Mouse (Mus musculus): ENCODE data around the gene Slc7a9.
A peak's percentile ranks its signal among the peaks of the same experiment; 100 is the strongest.

The Slc7a9 gene

DNA sequence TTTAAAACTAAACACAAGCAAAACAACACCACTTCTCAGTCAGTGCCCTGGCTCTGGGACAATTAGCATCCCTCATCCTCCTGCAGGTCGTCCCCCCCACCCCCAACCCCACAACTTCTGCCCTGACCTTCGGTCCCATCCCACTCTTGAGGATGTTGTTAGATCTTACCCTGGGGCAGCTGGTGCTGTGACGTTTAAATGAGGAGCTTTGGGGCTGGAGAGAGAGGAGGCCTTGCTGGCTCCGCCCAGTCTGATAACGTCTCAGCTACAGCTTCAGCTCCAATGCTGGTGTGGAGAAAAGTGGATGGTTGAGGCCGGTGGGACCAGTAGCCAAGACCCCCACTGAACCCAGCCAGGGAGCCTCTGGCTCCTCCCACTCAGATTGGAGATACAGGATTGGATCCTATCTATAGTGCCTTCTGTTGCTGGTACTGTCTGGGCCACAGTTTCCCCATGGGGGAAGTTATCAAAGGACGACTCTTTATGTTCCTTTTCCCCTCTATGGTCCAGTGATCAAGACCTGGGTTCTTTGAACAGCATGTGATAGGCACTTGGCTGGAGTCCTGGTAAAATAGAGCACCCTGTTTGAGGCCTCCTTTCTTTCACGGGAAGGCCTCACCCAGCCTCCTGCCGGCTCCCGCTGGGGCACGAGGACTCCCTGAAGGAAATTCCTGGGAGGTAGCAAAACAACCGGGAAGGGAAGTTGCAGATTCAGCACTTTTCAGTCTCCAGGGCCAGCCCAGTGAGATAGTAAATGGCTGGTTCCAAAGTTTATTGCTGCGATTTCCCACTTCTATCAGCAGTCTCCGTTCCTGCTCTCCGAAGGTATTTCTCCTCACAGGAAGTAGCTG is at the start of gene Slc7a9:
Gene Slc7a9, plus strand, starts transcription at position 801 of the 851 bp plus-strand sequence.
- no peak for DNase-seq (ENCODE audit: low spot score)

DNA sequence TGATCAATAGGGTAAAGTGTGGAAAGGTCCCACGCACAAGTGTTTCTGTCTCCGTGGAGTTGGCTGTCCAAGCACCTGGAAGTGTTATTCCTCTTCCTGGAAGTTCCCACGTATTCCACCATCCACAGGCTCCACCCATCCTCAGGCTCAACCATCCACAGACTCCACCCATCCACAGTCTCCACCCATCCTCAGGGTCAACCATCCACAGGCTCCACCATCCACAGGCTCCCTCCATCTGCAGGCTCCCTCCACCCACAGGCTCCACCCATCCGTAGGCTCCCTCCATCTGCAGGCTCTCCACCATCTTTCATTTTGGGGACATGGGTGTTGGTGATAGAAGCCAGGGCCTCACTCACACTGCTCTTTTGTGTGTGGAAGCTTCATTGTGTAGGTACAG is 47.4 kb upstream of the Slc7a9 start:
- DNase-seq (ENCODE audit: low spot score): no peak

DNA sequence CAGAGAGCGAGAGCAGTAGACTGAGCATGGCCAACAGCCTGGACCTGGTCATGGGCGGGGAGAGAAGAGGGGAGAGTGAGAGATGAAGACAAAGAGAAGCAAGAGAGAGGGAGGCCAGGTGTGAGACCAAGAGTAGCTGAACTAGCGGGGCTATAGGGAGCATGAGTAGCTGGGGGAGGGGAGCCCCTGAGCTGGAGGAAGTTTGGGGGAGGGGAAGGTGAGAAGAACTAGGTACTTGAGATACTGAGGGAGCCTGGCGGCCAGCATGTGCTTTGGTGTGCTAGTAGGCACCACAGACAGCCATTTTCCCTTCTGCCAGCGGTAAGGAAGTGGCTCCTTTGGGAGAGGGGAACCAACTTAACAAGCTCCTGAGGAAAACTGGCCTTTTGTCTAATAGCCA is 33.4 kb upstream of the Slc7a9 start:
- DNase-seq (ENCODE audit: low spot score): no peak

DNA sequence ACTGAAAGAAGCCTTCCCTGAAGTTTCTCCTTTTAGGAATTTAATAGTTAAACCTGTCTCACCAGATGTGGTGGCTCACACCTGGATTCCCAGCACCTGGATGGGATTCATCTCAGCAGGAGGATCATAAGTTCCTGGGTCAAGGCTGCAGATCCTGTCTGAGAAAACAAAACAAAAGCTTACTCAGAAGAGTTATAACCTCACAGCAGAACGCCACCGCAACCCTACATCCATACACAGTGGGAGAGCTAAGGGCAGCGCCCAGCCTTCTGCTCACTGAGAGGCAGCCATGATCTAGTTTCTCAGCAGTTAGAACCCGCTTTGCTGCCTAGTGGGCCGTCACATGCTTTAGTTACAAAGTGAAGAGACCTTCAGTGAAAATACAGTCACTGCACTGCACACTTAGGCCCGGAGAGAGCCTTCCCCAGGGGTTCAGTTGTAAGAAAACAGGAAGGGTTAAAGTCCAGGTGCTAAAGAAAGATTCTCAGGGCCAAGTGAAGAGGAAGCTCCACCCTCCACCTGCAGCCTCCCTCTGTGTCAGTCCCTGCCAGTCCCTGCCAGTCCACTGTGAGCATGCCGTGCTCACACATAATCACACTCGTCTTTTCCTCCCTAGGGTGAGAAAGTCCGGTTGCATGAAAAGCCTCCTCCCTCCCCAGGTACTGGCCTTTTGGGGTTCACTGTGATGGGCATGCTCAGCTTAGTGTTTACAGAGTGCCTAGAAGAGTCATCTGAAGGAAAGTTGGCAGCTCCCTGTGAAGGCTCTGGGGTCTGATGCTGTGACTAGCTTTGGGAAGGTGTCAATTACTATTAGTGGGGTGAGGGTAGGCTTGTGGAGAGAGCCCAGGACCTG is 32.6 kb upstream of the Slc7a9 start:
- no peak for DNase-seq (ENCODE audit: low spot score)

DNA sequence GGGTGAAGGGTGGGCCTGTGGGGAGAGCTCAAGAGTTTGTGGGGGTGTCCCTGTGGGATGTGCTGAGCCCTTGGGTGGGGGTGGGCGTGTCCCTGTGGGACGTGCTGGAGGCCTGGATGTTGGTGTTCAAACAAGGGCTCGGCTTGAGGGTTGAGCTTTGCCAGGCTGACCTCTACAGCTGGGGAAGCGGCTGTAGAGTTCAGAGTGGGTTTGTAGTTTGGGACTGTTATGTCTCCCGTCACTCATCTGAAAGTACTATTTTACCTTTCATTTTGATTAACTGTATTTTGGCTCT is 32.0 kb upstream of the Slc7a9 start:
- no peak for DNase-seq (ENCODE audit: low spot score)

DNA sequence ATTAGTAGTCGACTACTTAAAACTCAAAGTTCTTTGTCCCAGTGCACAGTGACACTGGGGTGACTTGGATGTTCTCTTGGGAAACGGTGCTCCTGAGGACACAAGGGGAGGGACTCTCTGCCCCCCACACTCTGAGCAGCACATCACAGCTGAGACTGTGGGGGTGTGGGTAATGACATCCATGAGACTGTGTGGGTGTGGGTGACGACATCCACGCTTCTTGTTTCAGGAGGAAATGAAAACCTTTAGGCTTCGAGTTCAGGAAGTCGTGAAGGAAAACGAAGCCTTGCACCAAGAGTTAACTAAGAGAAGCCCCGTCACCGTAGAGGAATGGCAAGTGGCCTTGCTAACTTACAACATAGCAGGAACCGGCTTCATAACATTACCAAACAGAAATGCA is 25.5 kb upstream of the Slc7a9 start:
- no peak for DNase-seq (ENCODE audit: low spot score)

DNA sequence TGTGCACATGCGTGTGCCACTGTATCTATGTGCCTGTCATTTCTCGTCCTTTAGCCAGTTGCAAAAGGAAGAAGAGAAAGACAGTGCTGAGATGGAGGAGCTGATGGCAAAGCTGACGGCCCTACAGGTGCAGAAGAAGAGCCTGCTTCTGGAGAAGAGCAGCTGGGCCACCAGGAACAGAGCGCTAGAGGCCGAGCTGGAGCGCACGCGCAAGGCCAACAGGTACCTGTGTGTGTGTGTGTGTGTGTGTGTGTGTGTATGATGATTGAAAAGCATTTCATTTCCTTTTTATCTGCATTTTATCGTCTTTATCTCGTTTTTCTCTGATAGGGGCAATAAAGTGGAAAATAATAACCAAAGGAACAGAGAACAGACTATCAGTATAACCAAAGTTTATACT is 20.4 kb upstream of the Slc7a9 start:
- no peak for DNase-seq (ENCODE audit: low spot score)

DNA sequence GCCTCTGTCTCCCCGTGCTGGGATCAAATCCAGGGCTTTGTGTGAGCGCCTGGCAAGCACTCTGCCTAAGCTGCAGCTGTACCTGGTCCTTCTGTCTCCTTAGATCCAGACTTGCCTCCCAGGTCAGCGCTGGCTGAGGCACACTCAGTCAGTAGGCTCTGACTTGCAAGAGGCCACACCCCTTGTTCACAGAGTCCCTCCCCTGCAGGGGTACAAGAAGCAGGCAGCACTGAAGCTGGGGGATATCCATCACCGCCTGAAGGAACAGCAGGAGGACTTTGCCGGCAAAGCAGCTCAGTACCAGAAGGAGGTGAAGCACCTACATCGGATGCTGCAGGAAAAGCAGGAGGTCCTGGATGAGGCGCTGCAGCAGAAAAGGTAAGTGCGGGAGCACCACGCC is 13.3 kb upstream of the Slc7a9 start:
- no peak for DNase-seq (ENCODE audit: low spot score)

DNA sequence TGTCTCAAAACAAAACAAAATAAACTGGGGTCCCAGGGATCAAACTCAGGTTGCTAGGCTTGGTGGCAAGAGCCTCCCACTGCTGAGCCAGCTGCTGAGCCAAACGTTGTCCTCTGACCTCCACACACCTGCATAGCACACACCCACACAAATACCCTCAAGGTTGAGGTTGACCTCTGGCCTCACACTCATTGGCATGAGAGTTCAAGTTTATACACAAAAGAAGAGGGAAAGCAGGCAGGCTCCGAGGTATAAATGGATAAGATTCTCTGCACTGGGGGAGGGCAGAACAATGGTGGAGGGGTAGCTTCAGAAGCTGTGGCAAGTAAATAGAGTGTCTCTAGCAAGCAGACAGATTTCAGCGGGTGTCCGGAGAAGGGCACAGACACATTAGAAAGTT is 1.1 kb upstream of the Slc7a9 start:
- no peak for DNase-seq (ENCODE audit: low spot score)

DNA sequence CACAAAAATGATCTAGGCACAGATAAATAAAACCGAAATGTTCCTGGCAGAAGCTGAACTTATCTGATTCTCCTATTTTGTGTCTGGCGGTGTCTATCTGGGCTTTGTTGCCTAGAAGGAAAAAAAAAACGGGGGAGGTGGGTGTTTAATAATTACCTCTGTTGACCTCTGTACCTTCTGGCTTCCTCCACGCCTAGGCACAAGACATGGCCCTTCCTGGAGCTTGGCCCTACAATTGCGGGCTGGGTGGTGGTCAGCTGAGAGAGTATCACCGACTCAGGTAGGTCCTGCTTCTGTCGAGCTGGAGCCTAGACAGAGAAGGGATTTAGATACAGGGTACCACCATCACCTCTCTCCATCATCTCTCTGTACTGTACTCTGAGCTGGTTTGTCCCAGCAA is 271 bp downstream of the Slc7a9 start:
- no peak for DNase-seq (ENCODE audit: low spot score)

DNA sequence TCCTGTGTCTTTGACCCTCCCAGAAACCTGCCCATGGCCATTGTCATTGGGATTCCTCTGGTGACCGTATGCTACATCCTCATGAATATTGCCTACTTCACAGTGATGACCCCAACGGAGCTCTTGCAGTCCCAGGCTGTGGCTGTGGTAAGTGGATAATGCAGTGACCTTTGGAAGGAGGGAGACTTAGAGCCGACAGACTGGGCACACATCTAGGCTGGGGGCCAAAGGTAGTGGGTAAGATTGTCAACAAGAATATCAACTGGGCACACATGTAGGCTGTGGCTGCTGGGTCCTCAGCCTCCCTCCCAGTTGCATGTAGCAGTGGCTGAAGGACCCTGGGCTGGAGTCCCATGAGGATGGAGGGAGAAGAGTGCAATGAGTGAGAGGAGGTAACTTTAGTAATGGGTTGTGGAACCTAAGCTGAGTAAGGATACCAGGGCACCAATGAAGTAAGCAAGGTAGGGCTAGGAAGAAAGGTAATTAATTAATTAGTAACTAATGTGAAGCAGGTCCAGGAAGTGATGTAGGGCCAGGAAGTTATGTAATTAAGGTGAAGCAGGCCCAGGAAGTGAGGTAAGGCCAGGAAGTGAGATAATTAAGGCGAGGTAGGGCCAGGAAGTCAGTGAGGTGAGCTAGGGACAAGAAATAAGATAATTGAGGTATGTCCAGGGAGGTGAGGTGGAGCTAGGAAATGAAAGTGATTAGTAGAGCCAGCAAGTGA is 7.7 kb downstream of the Slc7a9 start:
- no peak for DNase-seq (ENCODE audit: low spot score)

DNA sequence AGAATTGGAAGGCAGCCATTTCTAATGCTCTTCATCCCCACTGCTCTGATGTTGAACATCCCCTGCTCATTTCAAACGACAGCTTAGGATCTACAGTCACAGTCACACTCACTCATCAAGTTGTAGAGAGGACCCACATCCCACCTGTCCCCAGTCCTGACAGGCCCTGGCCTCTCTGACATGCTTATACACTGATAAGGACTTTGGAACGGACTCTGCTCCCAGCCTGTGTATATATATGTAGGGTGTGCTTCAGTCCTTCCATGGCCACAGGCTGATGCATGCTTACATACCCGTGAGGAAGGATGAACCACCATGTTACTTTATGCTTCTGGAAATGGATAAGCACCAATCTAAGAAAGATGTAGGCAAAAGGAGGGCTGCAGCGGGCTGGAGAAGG is 12.4 kb downstream of the Slc7a9 start:
- no peak for DNase-seq (ENCODE audit: low spot score)

DNA sequence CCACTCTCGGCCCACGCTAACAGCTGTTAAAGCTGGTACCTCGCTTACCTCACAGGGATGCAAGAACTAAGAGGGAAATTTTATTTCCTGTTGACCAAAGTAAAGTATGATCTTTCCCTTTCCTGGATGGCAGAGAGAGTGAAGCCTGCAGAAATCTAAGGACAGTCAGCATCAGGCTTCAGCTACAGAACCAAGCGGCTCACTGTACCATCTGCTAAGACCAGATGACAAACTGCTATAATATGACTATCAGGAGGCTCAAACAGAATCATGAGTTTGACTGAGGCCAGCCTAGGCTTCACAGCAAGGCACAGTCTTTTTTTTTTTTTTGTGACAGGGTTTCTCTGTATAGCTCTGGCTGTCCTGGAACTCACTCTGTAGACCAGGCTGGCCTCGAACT is 16.4 kb downstream of the Slc7a9 start:
- peak; percentile 16 for DNase-seq (ENCODE audit: low spot score)

DNA sequence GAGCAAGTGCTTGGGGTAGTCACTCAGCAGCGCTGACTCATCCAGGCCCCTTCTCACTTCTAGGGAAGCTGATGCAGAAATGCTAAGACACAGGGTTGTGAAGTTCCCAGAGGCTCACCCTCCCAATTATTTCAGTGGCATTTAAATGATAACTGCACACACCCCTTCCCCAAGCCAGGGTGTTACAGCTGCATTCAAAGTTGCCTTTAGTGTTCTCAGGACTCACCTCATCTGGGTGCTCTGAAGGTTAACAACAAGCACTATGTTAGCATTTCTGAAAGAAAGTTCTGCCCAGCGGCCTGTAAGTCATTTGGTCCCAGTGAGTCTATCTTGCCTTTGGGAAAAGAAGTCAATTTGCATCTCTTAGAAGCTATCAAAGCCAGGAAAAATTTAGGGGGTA is 19.3 kb downstream of the Slc7a9 start:
- no peak for DNase-seq (ENCODE audit: low spot score)

DNA sequence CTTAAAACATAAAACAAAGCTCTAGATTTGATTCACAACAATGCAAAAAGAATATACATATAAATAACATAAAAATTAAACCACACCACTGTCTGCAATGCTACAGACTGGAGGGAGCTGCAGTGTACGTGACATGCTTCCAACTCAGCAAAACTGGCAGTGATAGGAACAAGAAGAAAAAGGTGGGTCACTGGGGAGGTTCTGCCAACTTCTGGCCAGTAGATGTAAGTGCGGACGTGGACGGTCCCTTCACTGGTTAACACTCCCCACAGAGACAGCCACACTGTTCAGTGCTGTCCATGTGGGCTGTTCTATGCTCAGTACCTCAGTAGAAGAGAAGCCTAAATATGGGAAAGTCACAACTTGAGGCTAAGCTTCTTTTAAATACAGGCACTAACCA is 22.2 kb downstream of the Slc7a9 start:
- no peak for DNase-seq (ENCODE audit: low spot score)

DNA sequence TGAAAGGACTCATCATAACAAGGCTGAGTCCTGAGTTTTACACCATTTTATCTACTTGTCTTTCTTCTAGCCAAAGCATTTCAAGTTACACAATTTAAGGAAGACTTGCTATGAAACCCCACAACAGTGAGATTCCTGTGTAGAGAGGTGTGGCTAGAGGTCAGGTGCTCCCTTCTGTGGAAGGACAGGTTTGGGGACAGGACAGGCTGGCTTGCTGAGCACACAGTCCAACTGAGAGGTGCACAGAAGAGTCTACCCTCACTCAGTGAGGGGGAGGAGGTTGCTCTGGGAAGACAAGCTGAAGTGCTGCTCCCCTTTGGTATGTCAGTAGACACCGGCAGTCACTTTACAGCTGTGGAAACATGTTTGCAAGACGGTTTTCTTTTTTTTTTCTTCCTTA is 27.9 kb downstream of the Slc7a9 start:
- DNase-seq (ENCODE audit: low spot score): no peak

DNA sequence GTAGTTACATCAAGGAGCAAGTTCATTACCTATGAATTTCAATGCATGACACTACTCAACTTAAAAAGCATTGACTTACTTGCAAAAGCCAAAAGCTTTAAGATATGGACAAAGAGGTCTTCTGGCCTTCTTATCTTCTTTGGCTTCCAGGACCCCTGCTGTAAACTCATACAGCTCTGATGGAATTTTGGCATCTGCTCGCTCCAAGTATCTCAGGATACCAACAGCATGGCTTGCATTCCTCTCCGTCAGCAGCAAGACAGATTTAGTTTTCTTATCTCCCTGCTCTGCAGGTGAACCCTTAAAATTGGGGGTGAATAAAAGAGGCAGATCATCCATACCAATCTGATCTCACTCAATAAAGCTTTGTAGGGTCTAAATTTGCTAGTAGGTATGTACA is 36.5 kb downstream of the Slc7a9 start:
- DNase-seq (ENCODE audit: low spot score): no peak

DNA sequence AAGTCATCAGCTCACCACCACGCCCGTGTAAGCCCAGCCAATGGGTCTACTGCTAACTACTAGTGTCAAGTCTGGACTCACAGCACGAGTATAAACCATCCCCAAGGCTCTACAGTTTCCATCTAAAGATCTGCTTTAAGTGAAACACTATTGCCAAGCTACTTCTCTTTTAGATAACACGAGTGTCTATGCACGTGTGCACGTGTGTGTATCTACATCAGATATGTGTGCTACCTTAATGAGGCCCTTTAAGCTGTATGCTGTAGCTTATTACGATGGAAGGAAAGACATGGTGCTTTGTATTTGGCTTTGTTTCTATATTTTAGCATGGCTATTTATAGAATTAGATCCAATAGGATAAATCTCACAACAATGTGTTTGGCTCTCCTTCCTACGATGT is 38.0 kb downstream of the Slc7a9 start:
- DNase-seq (ENCODE audit: low spot score): no peak

DNA sequence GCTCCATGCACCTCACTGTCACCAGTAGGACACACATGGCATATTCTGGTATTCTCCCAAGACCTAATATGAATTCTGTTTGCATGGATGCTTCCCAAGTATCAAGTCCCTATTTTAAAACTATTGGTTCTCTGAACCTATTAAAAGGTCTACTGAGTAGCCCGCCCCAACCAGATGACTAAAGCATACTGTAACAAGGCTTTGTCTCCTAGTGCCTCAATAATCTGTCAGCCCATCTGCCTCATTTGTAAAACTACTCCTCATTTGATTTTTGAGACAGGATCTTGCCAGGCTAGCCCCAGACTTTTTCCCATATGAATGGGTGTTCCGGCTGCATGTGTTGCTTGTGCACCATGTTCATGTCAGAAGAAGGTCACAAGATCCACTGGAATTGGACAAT is 41.6 kb downstream of the Slc7a9 start:
- no peak for DNase-seq (ENCODE audit: low spot score)

DNA sequence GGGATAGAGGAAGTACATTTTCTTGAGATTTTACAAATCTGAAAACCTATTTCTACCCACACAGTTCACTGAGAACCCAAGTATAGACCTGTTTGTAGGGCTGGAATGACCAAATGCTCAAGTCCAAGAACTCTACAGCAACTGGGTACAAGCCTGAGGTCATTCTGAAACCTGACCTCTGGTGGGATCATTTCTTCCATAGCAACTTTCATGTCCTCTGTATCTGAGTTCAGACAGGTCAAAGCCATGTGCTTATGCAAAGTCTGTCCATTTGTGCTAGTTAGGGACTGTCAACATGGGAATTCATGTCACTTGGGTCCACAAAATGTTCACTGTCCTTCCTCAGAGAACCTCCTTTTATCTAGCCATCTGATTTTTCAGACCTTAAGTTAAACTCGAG is 42.4 kb downstream of the Slc7a9 start:
- DNase-seq (ENCODE audit: low spot score): no peak

DNA sequence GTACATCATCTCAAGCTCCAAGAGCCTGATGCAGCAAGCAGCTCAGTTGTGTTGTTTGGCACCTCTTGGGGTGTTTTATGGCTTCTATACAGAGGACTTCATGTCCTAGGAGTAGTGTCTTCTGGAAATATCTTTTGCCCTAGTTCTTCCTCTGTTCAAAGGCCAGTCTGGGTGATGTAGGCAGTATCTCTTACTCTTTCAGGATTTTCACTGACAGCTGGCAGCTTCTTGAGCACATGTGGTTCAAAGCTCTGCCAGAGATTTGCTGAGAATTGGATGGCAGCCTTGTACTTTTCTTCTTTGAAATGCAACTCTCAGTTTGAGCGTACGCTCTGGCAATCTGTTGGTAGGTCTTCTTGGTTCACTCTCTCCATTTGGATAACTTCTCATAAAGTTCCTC is 48.9 kb downstream of the Slc7a9 start:
- no peak for DNase-seq (ENCODE audit: low spot score)

DNA sequence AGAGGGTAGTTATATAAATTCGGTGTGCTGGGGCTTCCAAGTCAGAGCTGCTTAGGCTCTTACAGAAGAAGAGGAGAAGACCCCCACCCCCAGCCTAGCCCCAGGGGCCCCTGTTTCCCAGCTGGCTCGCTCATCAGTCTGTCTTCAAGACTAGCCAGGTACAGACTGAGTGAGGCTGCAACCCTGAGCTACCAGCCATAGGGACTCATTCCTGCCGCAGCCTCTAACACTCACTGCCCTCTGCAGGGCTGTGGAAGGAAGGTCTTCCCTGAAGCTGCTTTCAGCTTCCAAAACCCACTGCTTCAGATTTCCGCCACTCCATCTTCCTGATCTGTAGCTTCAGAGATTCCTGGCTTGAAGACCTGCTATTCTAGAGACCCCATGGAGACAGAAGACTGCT is 53.4 kb downstream of the Slc7a9 start:
- no peak for DNase-seq (ENCODE audit: low spot score)
